Comparison of ENCODE assay signal across 9 mouse cellular contexts in the genomic region with DNA sequence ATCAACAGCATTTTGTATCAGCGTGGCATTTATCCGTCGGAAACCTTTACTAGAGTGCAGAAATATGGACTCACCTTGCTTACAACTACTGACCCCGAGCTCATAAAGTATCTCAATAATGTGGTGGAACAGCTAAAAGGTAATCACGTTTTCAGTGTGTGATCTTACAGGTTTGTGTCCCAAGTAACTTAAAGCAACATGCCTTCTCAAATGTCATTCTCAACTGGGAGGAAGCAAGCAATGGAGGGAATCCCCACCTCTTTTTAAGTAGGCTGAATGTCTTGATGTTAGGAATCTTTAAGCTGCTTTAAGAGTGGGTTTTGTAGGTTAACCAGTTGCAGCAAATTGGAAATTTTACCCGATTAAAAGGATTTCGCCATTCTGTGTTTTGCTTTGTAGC. TPM values are rescaled to one million over a fixed set of nuclear protein-coding genes. Genes with fewer than 3 reads are reported as not detected.
DNase-seq lines count a peak whose midpoint lies in the region; ATAC-seq and TF ChIP-seq lines count a peak whose summit lies in the region.
"Had no signal": no experiment of that assay in that cellular context is flagged by ENCODE, and none has a peak within 500 bp of the region (broad histone marks: within the 10 kb centered on the region; RNA-seq: fewer than 3 reads in every experiment).

No protein-coding gene starts in this region.

- no peaks in the 10 kb centered on the region for H3K9me3 ChIP-seq in heart, embryonic 12.5 days (replicated peaks)
- H3K9me3 ChIP-seq in ES-Bruce4 (replicated peaks; ENCODE audit: control insufficient read depth, insufficient read depth, low read length, poor library complexity, severe bottlenecking) = no peaks in the 10 kb centered on the region
- no peaks in the 10 kb centered on the region for H3K9me3 ChIP-seq in forebrain, postnatal 0 days (ENCODE audit: low read length)
- H3K9me3 ChIP-seq in midbrain, embryonic 11.5 days (ENCODE audit: control insufficient read depth, low read length) = no peaks in the 10 kb centered on the region

- peak overlapping the region; percentile 84 for H3K9ac ChIP-seq in heart, embryonic 12.5 days
- peak overlapping the region; percentile 85 for H3K9ac ChIP-seq in ES-Bruce4 (ENCODE audit: low read depth, poor library complexity, severe bottlenecking)
- peak overlapping the region; percentile 56 for H3K9ac ChIP-seq in forebrain, postnatal 0 days
- H3K9ac ChIP-seq in midbrain, embryonic 11.5 days (ENCODE audit: low read length) = peak overlapping the region; percentile 87

- no peak for TF ChIP-seq EP300 in ES-Bruce4 (IDR thresholded peaks at IDR 0.05; ENCODE audit: insufficient read depth, low read depth, low read length)

- no peak for DNase-seq in heart, postnatal 36 days
- no peak for DNase-seq in forebrain, postnatal 0 days
- no peak for DNase-seq in midbrain, embryonic 11.5 days (ENCODE audit: low spot score, missing footprints)
- DNase-seq in thymus, postnatal 4 days = no peak
- no peak for DNase-seq in adrenal gland, postnatal 36 days
- DNase-seq in left cerebral cortex, postnatal 10 days (ENCODE audit: extremely low spot score in 1 of 2, low spot score in 2 of 2) = no peak

- H3K4me1 ChIP-seq in heart, embryonic 12.5 days (replicated peaks) = peaks cover 10% of the 10 kb centered on the region
- H3K4me1 ChIP-seq in ES-Bruce4 (ENCODE audit: control insufficient read depth, insufficient read depth, low read length) = peaks cover 2% of the 10 kb centered on the region
- peaks cover 10% of the 10 kb centered on the region for H3K4me1 ChIP-seq in forebrain, postnatal 0 days (ENCODE audit: insufficient read depth)
- peaks cover 12% of the 10 kb centered on the region for H3K4me1 ChIP-seq in midbrain, embryonic 11.5 days (ENCODE audit: control insufficient read depth, insufficient read depth, low read length)

- peak overlapping the region; percentile 79 for H3K4me2 ChIP-seq in heart, embryonic 12.5 days
- peak overlapping the region; percentile 88 for H3K4me2 ChIP-seq in forebrain, postnatal 0 days (ENCODE audit: low read depth)
- H3K4me2 ChIP-seq in midbrain, embryonic 11.5 days = peak overlapping the region; percentile 67

- no peak for ATAC-seq in heart, embryonic 12.5 days (ENCODE audit: insufficient number of reproducible peaks, low FRiP score)
- no peak for ATAC-seq in forebrain, postnatal 0 days
- ATAC-seq in midbrain, embryonic 11.5 days (ENCODE audit: low FRiP score) = no peak

- H3K27ac ChIP-seq in heart, embryonic 12.5 days (ENCODE audit: poor library complexity, severe bottlenecking) = peak overlapping the region; percentile 83; the same call in 1 of the 2 replicates
- H3K27ac ChIP-seq in ES-Bruce4 (ENCODE audit: insufficient read depth, low read length) = peak overlapping the region; percentile 86
- H3K27ac ChIP-seq in forebrain, postnatal 0 days (ENCODE audit: low read depth, low read length) = 0 out of 2 replicates have a peak overlapping the region, but pooled peaks have one; percentile 78
- no peak overlapping the region; the same call in 1 of the 2 replicates for H3K27ac ChIP-seq in midbrain, embryonic 11.5 days (ENCODE audit: low read depth, low read length)

- WGBS in heart, embryonic 12.5 days = 11% methylated on average over 7 of the region's 7 CpGs
- 17% methylated on average over 7 of the region's 7 CpGs for WGBS in forebrain, postnatal 0 days
- 20% methylated on average over 7 of the region's 7 CpGs for WGBS in midbrain, embryonic 11.5 days

- peak overlapping the region; percentile 87 for H3K4me3 ChIP-seq in heart, embryonic 12.5 days
- H3K4me3 ChIP-seq in ES-Bruce4 (ENCODE audit: low read depth, low read length) = peak overlapping the region; percentile 99
- peak overlapping the region; percentile 77 for H3K4me3 ChIP-seq in forebrain, postnatal 0 days (ENCODE audit: low read depth, low read length)
- H3K4me3 ChIP-seq in midbrain, embryonic 11.5 days (ENCODE audit: low read depth, low read length) = peak overlapping the region; percentile 73

- intact Hi-C loops in heart, postnatal 36 days (cut with DNase I) = loop anchor here (10.0 kb wide), 6 partner anchors 359 to 1491 kb away; a partner anchor contains a TSS
- intact Hi-C loops in left cerebral cortex, postnatal 10 days (cut with DNase I) = loop anchor here (10.0 kb wide), 2 partner anchors 619 to 1411 kb away; no protein-coding TSS in a partner anchor

- peaks cover 19% of the 10 kb centered on the region for H3K36me3 ChIP-seq in heart, embryonic 12.5 days
- H3K36me3 ChIP-seq in ES-Bruce4 (ENCODE audit: control insufficient read depth, insufficient read depth, low read length, poor library complexity, severe bottlenecking) = peaks cover 38% of the 10 kb centered on the region
- H3K36me3 ChIP-seq in forebrain, postnatal 0 days (ENCODE audit: insufficient read depth) = no peaks in the 10 kb centered on the region
- 0 out of 2 replicates have a peak, but pooled peaks cover 2% of the 10 kb centered on the region for H3K36me3 ChIP-seq in midbrain, embryonic 11.5 days (ENCODE audit: control insufficient read depth, insufficient read depth, low read length)

- TF ChIP-seq POLR2A in ES-Bruce4 (IDR thresholded peaks at IDR 0.05; ENCODE audit: insufficient read depth, low read length) = no peak

- TF ChIP-seq CTCF in ES-Bruce4 (IDR thresholded peaks at IDR 0.05; ENCODE audit: low read depth, low read length) = no peak
- no peak for TF ChIP-seq CTCF in forebrain, postnatal 0 days (IDR thresholded peaks at IDR 0.05; ENCODE audit: low read depth)

- no peaks in the 10 kb centered on the region for H3K27me3 ChIP-seq in heart, embryonic 12.5 days (replicated peaks)
- no peaks in the 10 kb centered on the region for H3K27me3 ChIP-seq in ES-Bruce4 (ENCODE audit: control insufficient read depth, insufficient read depth, low read length, poor library complexity, severe bottlenecking)
- H3K27me3 ChIP-seq in forebrain, postnatal 0 days (ENCODE audit: insufficient read depth, low read length) = no peaks in the 10 kb centered on the region
- H3K27me3 ChIP-seq in midbrain, embryonic 11.5 days (ENCODE audit: control insufficient read depth, insufficient read depth, low read length) = no peaks in the 10 kb centered on the region

RNA-seq across cellular contexts. Expression of a gene that starts 0.8 kb away (rescaled TPM):
- 79.9 and 81.8 TPM in 2 replicates for polyA plus RNA-seq in heart, embryonic 12.5 days (2016; fragmentation: Nextera tagmentation; extraction: Ambion mirVana)
- 1 to 10 TPM; 2.7 to 3.1 TPM for total RNA-seq in heart, postnatal 36 days (2021)
- 216 and 238 TPM in 2 replicates for polyA plus RNA-seq in ES-Bruce4 (2011; ENCODE audit: insufficient read depth, insufficient read length, low read depth, missing spikeins)
- 6.2 and 8.2 TPM in 2 replicates for total RNA-seq in forebrain, postnatal 0 days (2014; rRNA removed)
- polyA plus RNA-seq in forebrain, postnatal 0 days (2015; fragmentation: Nextera tagmentation; extraction: Ambion mirVana) = 18.3 and 23.0 TPM in 2 replicates
- 133 and 142 TPM in 2 replicates for polyA plus RNA-seq in midbrain, embryonic 11.5 days (2014; fragmentation: Nextera tagmentation; extraction: Ambion mirVana)
- total RNA-seq in adrenal gland, postnatal 36 days (2021) = 1 to 10 TPM; 7.6 to 7.7 TPM
- 10 to 100 TPM; 12.1 to 13.1 TPM for total RNA-seq in left cerebral cortex, postnatal 10 days (2021)

RNA-seq across cellular contexts. Expression of a gene that starts 23.9 kb away (rescaled TPM):
- polyA plus RNA-seq in heart, embryonic 12.5 days (2016; fragmentation: Nextera tagmentation; extraction: Ambion mirVana) = 0.09 TPM in 1 of 2 replicates, not detected in the other
- total RNA-seq in heart, postnatal 36 days (2021) = not detected
- polyA plus RNA-seq in ES-Bruce4 (2011; ENCODE audit: insufficient read depth, insufficient read length, low read depth, missing spikeins) = not detected in 2 replicates
- total RNA-seq in forebrain, postnatal 0 days (2014; rRNA removed) = not detected in 2 replicates
- polyA plus RNA-seq in forebrain, postnatal 0 days (2015; fragmentation: Nextera tagmentation; extraction: Ambion mirVana) = not detected in 2 replicates
- polyA plus RNA-seq in midbrain, embryonic 11.5 days (2014; fragmentation: Nextera tagmentation; extraction: Ambion mirVana) = 0.15 TPM in 1 of 2 replicates, not detected in the other
- not detected for total RNA-seq in adrenal gland, postnatal 36 days (2021)
- total RNA-seq in left cerebral cortex, postnatal 10 days (2021) = not detected
- total RNA-seq: megakaryocyte-erythroid progenitor cell, adult 5-6 weeks had no signal
